Mouse (Mus musculus) liver, postnatal 0 days (tissue): ENCODE measurements at regions not wholly inside any gene's neighbourhood (a gene's known extent, or its start where the extent isn't known, plus 50 kb on each side); places are given as distances from the start of the nearest gene placed in this dataset.

Experiments used
- ATAC-seq: fragments of 200-750 bp; cut with Nextera tagmentation; 2 replicates; pipeline ENCODE4 v1.8.0; 2017; ENCODE audit warnings: mild to moderate bottlenecking, moderate library complexity
- DNase-seq: peaks from one replicate; pipeline ENCODE4 v3.0.0-alpha.2; 2016
- H3K27ac ChIP-seq: fragments of 300-500 bp; sonication (generic); 2 replicates; pipeline ENCODE4 v1.5.1; 2014; ENCODE audit warnings: antibody characterized with exemption, moderate library complexity, mild to moderate bottlenecking, low read depth
- H3K27me3 ChIP-seq: fragments of 300-500 bp; sonication (generic); 2 replicates; pipeline ENCODE4 v1.6.1; 2014; ENCODE audit warnings: low read length, control low read depth, mixed read lengths; ENCODE audit not compliant: insufficient read depth
- H3K36me3 ChIP-seq: fragments of 300-500 bp; sonication (generic); replicated peaks from 2 replicates; pipeline ENCODE4 v1.6.1; 2014; ENCODE audit warnings: mild to moderate bottlenecking, control low read depth, low read length, moderate library complexity, mixed read lengths; ENCODE audit not compliant: insufficient read depth
- H3K4me1 ChIP-seq: fragments of 300-500 bp; sonication (generic); 2 replicates; pipeline ENCODE4 v1.6.1; 2014; ENCODE audit warnings: antibody characterized with exemption, mild to moderate bottlenecking, control low read depth; ENCODE audit not compliant: insufficient read depth
- H3K4me2 ChIP-seq: fragments of 300-500 bp; sonication (generic); 2 replicates; pipeline ENCODE4 v1.6.1; 2014; ENCODE audit warnings: low read depth, mild to moderate bottlenecking, low read length, moderate library complexity, mixed read lengths
- H3K4me3 ChIP-seq: fragments of 300-500 bp; sonication (generic); 2 replicates; pipeline ENCODE4 v1.5.1; 2014; ENCODE audit warnings: low read depth, low read length
- H3K9ac ChIP-seq: fragments of 300-500 bp; sonication (generic); replicated peaks from 2 replicates; pipeline ENCODE4 v1.6.1; 2014; ENCODE audit warnings: mild to moderate bottlenecking, moderate library complexity
- H3K9me3 ChIP-seq: fragments of 300-500 bp; sonication (generic); 2 replicates; pipeline ENCODE4 v1.6.1; 2016; ENCODE audit warnings: mild to moderate bottlenecking, control low read depth, low read length, mixed read lengths
- CTCF ChIP-seq: sonication (generic); IDR thresholded peaks from 2 replicates; pipeline ENCODE4 v1.5.1; 2016; ENCODE audit warnings: antibody characterized with exemption, low read depth
- EP300 ChIP-seq: IDR thresholded peaks from 2 replicates; pipeline ENCODE4 v1.6.1; 2016; ENCODE audit warnings: antibody characterized with exemption, low read depth, mild to moderate bottlenecking
- WGBS: fragments of 180-500 bp; shearing (Covaris S2); extraction: QIAGEN DNeasy Blood & Tissue Kit; methylation state at CpG from one replicate; pipeline ENCODE4 v1.1.7; 2014; ENCODE audit not compliant: insufficient replicate concordance; 5-methylcytosine and 5-hydroxymethylcytosine counted together

DNA sequence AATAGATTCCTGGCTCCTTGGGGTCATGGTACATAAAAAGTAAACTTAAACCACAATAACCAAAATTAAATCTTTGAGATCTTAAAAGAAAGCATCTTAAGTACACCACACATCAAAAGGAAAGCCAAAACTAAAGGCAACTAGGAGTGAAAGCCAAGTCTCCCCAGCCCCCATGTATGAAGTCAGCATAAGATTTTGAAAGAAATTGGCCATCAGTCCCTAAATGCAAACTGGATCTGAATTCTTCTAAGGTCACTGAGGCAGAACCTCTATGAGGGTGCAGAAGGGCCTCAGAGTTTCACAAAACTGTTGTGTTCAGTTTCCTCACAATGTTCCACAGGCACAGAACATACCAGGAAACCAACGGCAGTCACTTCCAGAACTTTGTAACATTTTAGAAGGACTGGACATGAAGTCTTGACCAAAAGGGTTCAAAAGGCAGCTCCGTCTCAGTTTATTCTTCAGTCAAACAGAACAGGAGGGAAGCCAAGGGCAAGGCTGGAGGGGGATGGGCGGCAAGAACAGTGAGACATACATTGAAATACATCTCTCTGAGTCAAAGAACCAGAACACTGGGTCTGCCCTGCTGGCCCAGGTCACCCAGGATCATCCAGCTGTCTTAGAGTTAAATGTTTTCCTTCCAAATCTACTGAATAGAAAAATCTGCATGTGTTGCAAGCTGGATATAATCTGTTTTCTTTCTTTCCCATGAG, 92.9 kb downstream of the Adamts15 start:
- no peak for DNase-seq
- WGBS: 75% methylated on average over 3 of the region's 3 CpGs
- no peak for ATAC-seq

GRCm38 (mm10) chr9:30827780-30828179, 94.5 kb downstream of the Adamts15 start:
- no peak overlapping the region for H3K4me2 ChIP-seq
- no peak for DNase-seq
- H3K27me3 ChIP-seq: no peaks in the 10 kb centered on the region
- WGBS: 40% methylated on average over 1 of the region's 1 CpGs
- H3K27ac ChIP-seq: no peak overlapping the region
- peaks cover 3% of the 10 kb centered on the region; the same call in 1 of the 2 replicates for H3K4me1 ChIP-seq
- no peaks in the 10 kb centered on the region for H3K36me3 ChIP-seq
- TF ChIP-seq CTCF (no peak), EP300 (no peak)
- no peaks in the 10 kb centered on the region for H3K9me3 ChIP-seq
- no peak overlapping the region for H3K9ac ChIP-seq
- H3K4me3 ChIP-seq: no peak overlapping the region
- ATAC-seq: no peak

More for the DNA sequence above, 92.9 kb downstream of the Adamts15 start:
- Histone ChIP-seq H3K9ac (no peak overlapping the region), H3K9me3 (no peaks in the 10 kb centered on the region), H3K27ac (no peak overlapping the region), H3K4me3 (no peak overlapping the region), H3K36me3 (no peaks in the 10 kb centered on the region), H3K4me2 (no peak overlapping the region), H3K4me1 (peaks cover 2% of the 10 kb centered on the region; the same call in 1 of the 2 replicates), H3K27me3 (no peaks in the 10 kb centered on the region)
- TF ChIP-seq CTCF (no peak), EP300 (no peak)

GRCm38 (mm10) chr9:30824056-30824625, 98.1 kb downstream of the Adamts15 start:
- TF ChIP-seq CTCF (no peak), EP300 (no peak)
- no peak overlapping the region for H3K4me2 ChIP-seq
- no peak for DNase-seq

GRCm38 (mm10) chr9:30820806-30821375, 101.4 kb downstream of the Adamts15 start:
- ATAC-seq: peak; percentile 74
- Histone ChIP-seq H3K36me3 (no peaks in the 10 kb centered on the region), H3K27ac (no peak overlapping the region), H3K4me1 (peaks cover 3% of the 10 kb centered on the region; the same call in 1 of the 2 replicates), H3K9me3 (no peaks in the 10 kb centered on the region), H3K4me2 (no peak overlapping the region), H3K9ac (no peak overlapping the region), H3K4me3 (no peak overlapping the region), H3K27me3 (no peaks in the 10 kb centered on the region)
- DNase-seq: no peak
- TF ChIP-seq EP300: no peak
- no peak for TF ChIP-seq CTCF
- 52% methylated on average over 2 of the region's 2 CpGs for WGBS

More at GRCm38 (mm10) chr9:30824056-30824625, 98.1 kb downstream of the Adamts15 start:
- Histone ChIP-seq H3K27me3 (no peaks in the 10 kb centered on the region), H3K27ac (no peak overlapping the region), H3K4me3 (no peak overlapping the region), H3K36me3 (no peaks in the 10 kb centered on the region), H3K9me3 (no peaks in the 10 kb centered on the region), H3K4me1 (peaks cover 3% of the 10 kb centered on the region; the same call in 1 of the 2 replicates), H3K9ac (no peak overlapping the region)
- 60% methylated on average over 4 of the region's 4 CpGs for WGBS
- no peak for ATAC-seq

- Histone ChIP-seq H3K9me3 (no peaks in the 10 kb centered on the region), H3K4me1 (no peaks in the 10 kb centered on the region), H3K27ac (no peak overlapping the region), H3K27me3 (no peaks in the 10 kb centered on the region), H3K36me3 (no peaks in the 10 kb centered on the region), H3K4me2 (no peak overlapping the region), H3K9ac (no peak overlapping the region), H3K4me3 (no peak overlapping the region)
- no peak for DNase-seq
- WGBS: 35% methylated on average over 4 of the region's 4 CpGs
- no peak for ATAC-seq
- TF ChIP-seq CTCF (no peak), EP300 (no peak)
Measured at GRCm38 (mm10) chr9:30813246-30813645, 109.0 kb downstream of the Adamts15 start.

DNA sequence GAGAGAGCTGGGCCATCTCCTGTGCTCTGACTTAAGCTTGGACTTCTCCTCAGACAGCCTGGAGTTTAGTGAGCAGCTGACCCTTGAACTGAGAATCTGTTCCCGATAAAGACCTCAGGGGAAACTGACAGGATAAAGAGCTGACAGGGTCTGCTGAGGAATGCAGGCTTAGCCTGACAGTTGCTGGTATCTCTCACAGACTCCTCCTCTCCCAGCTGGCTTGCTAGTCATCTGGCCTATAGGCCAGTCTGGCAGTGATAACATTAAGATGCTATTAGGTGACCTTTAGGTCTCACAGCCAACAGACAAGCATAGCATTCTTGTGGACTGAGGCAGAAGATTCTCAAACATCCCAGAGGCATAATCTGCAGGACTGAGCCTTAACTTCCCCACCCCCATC, 111.4 kb downstream of the Adamts15 start:
- no peaks in the 10 kb centered on the region for H3K4me1 ChIP-seq
- no peaks in the 10 kb centered on the region for H3K36me3 ChIP-seq
- H3K9ac ChIP-seq: no peak overlapping the region
- H3K4me3 ChIP-seq: no peak overlapping the region
- no peaks in the 10 kb centered on the region for H3K27me3 ChIP-seq
- no peak for ATAC-seq
- H3K4me2 ChIP-seq: no peak overlapping the region
- 23% methylated on average over 1 of the region's 1 CpGs for WGBS
- no peak for DNase-seq
- no peaks in the 10 kb centered on the region for H3K9me3 ChIP-seq
- no peak for TF ChIP-seq CTCF
- no peak for TF ChIP-seq EP300
- no peak overlapping the region for H3K27ac ChIP-seq
